Mouse (Mus musculus): ENCODE data around the gene Nrxn1. TPM values are rescaled to one million over a fixed set of nuclear protein-coding genes. Genes with fewer than 3 reads are reported as not detected.

The Nrxn1 gene
- polyA plus RNA-seq, 1 experiment from 2014 or later = 1.7 TPM

DNA sequence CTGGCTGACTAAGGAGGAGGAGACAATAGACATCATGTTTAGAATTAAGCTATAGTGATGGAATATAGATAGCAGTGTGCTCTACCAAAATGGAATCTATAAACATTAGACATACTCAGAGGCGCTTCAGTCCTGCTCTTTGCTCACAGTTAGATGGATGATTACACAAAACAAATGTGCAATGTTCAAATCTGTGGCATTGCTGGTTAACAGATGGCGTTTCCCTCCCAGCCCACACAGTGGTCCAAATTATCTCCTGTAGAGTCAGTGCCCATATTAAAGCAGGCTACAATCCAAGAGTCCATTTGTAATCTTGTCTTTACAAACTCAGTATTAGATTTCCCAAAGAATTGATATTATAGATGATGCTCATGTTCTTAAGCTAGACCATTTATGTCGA, 666.9 kb downstream of the Nrxn1 start:
- no peaks in the 10 kb centered on the region for H3K4me1 ChIP-seq (replicated peaks; ENCODE audit: insufficient read depth, low read length)
- no peaks in the 10 kb centered on the region for H3K9me3 ChIP-seq (replicated peaks; ENCODE audit: low read length)
- no peak for DNase-seq (ENCODE audit: low spot score)
- H3K4me2 ChIP-seq (ENCODE audit: low read length) = no peak overlapping the region
- no peaks in the 10 kb centered on the region for H3K27me3 ChIP-seq (ENCODE audit: insufficient read depth, low read length)
- H3K4me3 ChIP-seq (replicated peaks; ENCODE audit: low read depth, low read length) = no peak overlapping the region
- H3K9ac ChIP-seq (ENCODE audit: low read depth, low read length) = no peak overlapping the region
- TF ChIP-seq CTCF (IDR thresholded peaks at IDR 0.05; ENCODE audit: low read depth) = no peak
- H3K36me3 ChIP-seq (ENCODE audit: insufficient read depth, low read length) = no peaks in the 10 kb centered on the region
- ATAC-seq (replicated peaks; ENCODE audit: low FRiP score, low read depth) = no peak
- WGBS = 89% methylated on average over 3 of the region's 3 CpGs
- H3K27ac ChIP-seq = no peak overlapping the region

DNA sequence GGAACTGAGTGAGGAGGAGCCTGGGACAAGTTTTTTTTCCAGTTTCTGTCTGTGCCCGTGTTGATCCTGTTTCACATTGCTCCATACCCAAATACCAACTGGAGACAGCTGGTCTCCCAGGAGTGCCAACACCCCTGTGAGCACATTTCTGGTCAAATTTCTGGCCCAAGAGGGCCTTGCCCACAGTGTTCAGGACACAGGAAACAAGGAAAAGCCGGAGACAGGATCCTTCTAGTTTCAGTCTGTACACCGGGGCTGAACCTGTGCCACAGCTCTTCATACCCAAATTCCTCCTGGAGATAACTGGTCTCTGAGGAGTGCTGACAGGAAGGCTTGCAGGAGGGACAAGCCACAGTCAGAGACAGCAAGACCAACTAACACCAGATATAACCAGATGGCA, 670.3 kb downstream of the Nrxn1 start:
- no peak overlapping the region for H3K27ac ChIP-seq
- H3K9ac ChIP-seq (ENCODE audit: low read depth, low read length) = no peak overlapping the region
- no peak for TF ChIP-seq CTCF (IDR thresholded peaks at IDR 0.05; ENCODE audit: low read depth)
- no peak overlapping the region for H3K4me2 ChIP-seq (ENCODE audit: low read length)
- no peaks in the 10 kb centered on the region for H3K9me3 ChIP-seq (replicated peaks; ENCODE audit: low read length)
- no peaks in the 10 kb centered on the region for H3K4me1 ChIP-seq (replicated peaks; ENCODE audit: insufficient read depth, low read length)
- H3K36me3 ChIP-seq (ENCODE audit: insufficient read depth, low read length) = no peaks in the 10 kb centered on the region
- ATAC-seq (replicated peaks; ENCODE audit: low FRiP score, low read depth) = no peak
- no peaks in the 10 kb centered on the region for H3K27me3 ChIP-seq (ENCODE audit: insufficient read depth, low read length)
- DNase-seq (ENCODE audit: low spot score) = no peak
- WGBS = 88% methylated on average over 3 of the region's 3 CpGs
- no peak overlapping the region for H3K4me3 ChIP-seq (replicated peaks; ENCODE audit: low read depth, low read length)

DNA sequence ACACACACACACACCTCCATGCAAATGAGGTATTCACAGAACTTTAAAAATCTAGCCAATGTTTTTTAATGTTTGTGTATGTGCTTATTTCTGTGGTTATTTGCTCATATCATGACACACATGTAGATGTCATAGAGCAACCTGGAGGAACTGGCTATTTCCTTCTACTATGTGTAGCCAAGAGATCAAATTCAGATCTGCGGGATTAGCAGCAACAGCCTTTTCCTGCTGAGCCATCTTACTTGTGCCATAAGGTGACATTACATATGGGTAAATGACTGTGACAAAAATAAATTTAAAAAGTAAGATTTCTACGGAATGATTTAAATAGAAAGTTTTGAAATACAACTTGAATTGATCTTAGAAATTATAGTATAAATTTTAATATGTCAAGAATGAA, 672.1 kb downstream of the Nrxn1 start:
- ATAC-seq (replicated peaks; ENCODE audit: low FRiP score, low read depth) (no peak), DNase-seq (ENCODE audit: low spot score) (no peak)

DNA sequence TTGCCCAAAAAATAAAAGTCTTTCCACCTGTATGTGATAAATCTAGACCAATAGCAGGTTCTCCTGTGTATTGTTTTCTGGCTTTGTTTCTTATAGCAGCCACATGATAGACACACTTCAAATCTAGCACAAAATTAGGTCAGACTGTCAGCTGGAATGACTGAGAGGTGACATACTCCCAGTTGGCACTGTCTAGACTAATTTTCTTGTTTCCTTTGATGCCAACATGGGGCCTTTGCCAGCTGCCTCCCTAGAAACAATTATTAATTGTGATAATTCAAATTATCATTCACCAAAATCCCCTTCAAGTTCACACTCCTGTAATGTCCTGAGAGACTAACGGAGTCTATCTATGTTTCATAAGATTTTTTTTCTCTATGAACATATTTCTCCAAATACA, 673.3 kb downstream of the Nrxn1 start:
- Histone ChIP-seq H3K36me3 (ENCODE audit: insufficient read depth, low read length) (no peaks in the 10 kb centered on the region), H3K4me2 (ENCODE audit: low read length) (no peak overlapping the region), H3K27me3 (ENCODE audit: insufficient read depth, low read length) (no peaks in the 10 kb centered on the region), H3K4me3 (replicated peaks; ENCODE audit: low read depth, low read length) (no peak overlapping the region), H3K27ac (no peak overlapping the region), H3K9me3 (replicated peaks; ENCODE audit: low read length) (no peaks in the 10 kb centered on the region), H3K4me1 (replicated peaks; ENCODE audit: insufficient read depth, low read length) (no peaks in the 10 kb centered on the region), H3K9ac (ENCODE audit: low read depth, low read length) (no peak overlapping the region)
- WGBS = 83% methylated on average over 1 of the region's 1 CpGs
- no peak for TF ChIP-seq CTCF (IDR thresholded peaks at IDR 0.05; ENCODE audit: low read depth)
- DNase-seq (ENCODE audit: low spot score) (no peak), ATAC-seq (replicated peaks; ENCODE audit: low FRiP score, low read depth) (no peak)

More for the DNA sequence above, 672.1 kb downstream of the Nrxn1 start:
- H3K4me1 ChIP-seq (replicated peaks; ENCODE audit: insufficient read depth, low read length) = no peaks in the 10 kb centered on the region
- H3K27me3 ChIP-seq (ENCODE audit: insufficient read depth, low read length) = no peaks in the 10 kb centered on the region
- no peak overlapping the region for H3K4me3 ChIP-seq (replicated peaks; ENCODE audit: low read depth, low read length)
- WGBS = 90% methylated on average over 2 of the region's 2 CpGs
- H3K9me3 ChIP-seq (replicated peaks; ENCODE audit: low read length) = no peaks in the 10 kb centered on the region
- H3K9ac ChIP-seq (ENCODE audit: low read depth, low read length) = no peak overlapping the region
- no peak overlapping the region for H3K27ac ChIP-seq
- no peaks in the 10 kb centered on the region for H3K36me3 ChIP-seq (ENCODE audit: insufficient read depth, low read length)
- no peak overlapping the region for H3K4me2 ChIP-seq (ENCODE audit: low read length)
- no peak for TF ChIP-seq CTCF (IDR thresholded peaks at IDR 0.05; ENCODE audit: low read depth)

DNA sequence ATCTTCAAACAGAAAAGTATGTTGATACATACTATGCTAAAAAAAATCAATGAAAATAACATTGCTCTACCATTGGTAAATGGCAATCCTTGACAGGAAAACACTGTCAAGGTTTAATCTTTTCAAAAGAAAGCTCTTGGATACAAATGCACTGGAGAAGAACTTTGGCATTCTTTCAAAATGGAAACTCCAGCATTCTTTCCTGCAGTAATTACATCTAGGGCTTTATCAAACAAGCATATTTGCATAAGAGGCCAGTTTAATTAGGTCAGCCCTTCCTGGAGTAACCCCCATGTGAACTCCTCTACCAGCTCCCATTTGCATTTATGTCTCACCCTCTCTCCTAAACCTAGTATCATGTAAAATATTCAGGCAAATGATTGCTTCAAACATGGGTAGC, 696.5 kb downstream of the Nrxn1 start:
- TF ChIP-seq CTCF (IDR thresholded peaks at IDR 0.05; ENCODE audit: low read depth) = no peak

DNA sequence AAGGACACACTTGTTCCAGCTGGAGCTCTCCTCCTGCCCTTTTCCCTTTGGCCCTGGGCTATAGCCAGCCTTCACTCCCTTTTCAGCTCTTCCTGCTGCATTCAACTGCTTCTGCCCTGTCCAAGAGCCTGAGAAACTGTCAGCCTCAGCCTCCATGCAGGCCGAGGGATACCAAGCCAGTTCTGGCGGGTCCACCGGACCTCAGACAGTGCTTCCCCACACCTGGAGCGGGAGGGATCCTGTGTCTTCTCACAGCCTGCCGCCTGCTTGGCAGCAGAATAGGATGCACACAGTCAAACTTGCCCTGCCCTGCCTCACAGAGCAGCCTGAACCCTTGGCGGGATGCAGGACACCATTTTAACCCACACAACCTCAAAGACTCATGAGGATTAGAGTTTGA, 698.3 kb downstream of the Nrxn1 start:
- 89% methylated on average over 6 of the region's 6 CpGs for WGBS
- Histone ChIP-seq H3K36me3 (ENCODE audit: insufficient read depth, low read length) (no peaks in the 10 kb centered on the region), H3K4me3 (replicated peaks; ENCODE audit: low read depth, low read length) (no peak overlapping the region), H3K9me3 (replicated peaks; ENCODE audit: low read length) (no peaks in the 10 kb centered on the region), H3K27me3 (ENCODE audit: insufficient read depth, low read length) (no peaks in the 10 kb centered on the region), H3K27ac (no peak overlapping the region), H3K9ac (ENCODE audit: low read depth, low read length) (no peak overlapping the region), H3K4me2 (ENCODE audit: low read length) (no peak overlapping the region), H3K4me1 (replicated peaks; ENCODE audit: insufficient read depth, low read length) (no peaks in the 10 kb centered on the region)
- no peak for TF ChIP-seq CTCF (IDR thresholded peaks at IDR 0.05; ENCODE audit: low read depth)
- DNase-seq (ENCODE audit: low spot score) = no peak
- ATAC-seq (replicated peaks; ENCODE audit: low FRiP score, low read depth) = no peak

More for the DNA sequence above, 696.5 kb downstream of the Nrxn1 start:
- no peak for DNase-seq (ENCODE audit: low spot score)
- Histone ChIP-seq H3K36me3 (ENCODE audit: insufficient read depth, low read length) (no peaks in the 10 kb centered on the region), H3K4me2 (ENCODE audit: low read length) (no peak overlapping the region), H3K27ac (no peak overlapping the region), H3K9ac (ENCODE audit: low read depth, low read length) (no peak overlapping the region), H3K27me3 (ENCODE audit: insufficient read depth, low read length) (no peaks in the 10 kb centered on the region), H3K4me1 (replicated peaks; ENCODE audit: insufficient read depth, low read length) (no peaks in the 10 kb centered on the region), H3K4me3 (replicated peaks; ENCODE audit: low read depth, low read length) (no peak overlapping the region), H3K9me3 (replicated peaks; ENCODE audit: low read length) (no peaks in the 10 kb centered on the region)
- no peak for ATAC-seq (replicated peaks; ENCODE audit: low FRiP score, low read depth)

DNA sequence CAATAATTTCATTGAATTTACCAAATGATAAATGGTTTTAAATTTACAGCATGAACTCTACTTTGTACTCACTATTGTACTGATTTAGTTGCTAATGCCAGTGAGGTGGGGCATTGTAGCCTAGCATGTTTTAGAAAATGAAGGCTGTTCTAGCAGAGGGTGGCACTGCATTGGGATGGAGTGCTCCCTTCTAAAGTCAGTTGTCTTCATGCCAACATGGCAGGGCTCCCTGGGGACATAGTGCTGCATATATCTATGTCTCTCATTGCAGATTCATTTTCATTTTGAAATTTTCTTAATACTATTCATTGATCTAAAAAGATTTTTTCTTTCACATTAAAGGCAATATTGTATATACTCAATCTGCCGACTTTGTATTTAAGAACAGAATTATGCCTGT, 700.1 kb downstream of the Nrxn1 start:
- Histone ChIP-seq H3K4me1 (replicated peaks; ENCODE audit: insufficient read depth, low read length) (no peaks in the 10 kb centered on the region), H3K36me3 (ENCODE audit: insufficient read depth, low read length) (no peaks in the 10 kb centered on the region), H3K4me3 (replicated peaks; ENCODE audit: low read depth, low read length) (no peak overlapping the region), H3K9ac (ENCODE audit: low read depth, low read length) (no peak overlapping the region), H3K27ac (no peak overlapping the region), H3K4me2 (ENCODE audit: low read length) (no peak overlapping the region), H3K27me3 (ENCODE audit: insufficient read depth, low read length) (no peaks in the 10 kb centered on the region), H3K9me3 (replicated peaks; ENCODE audit: low read length) (no peaks in the 10 kb centered on the region)
- DNase-seq (ENCODE audit: low spot score) (no peak), ATAC-seq (replicated peaks; ENCODE audit: low FRiP score, low read depth) (no peak)
- TF ChIP-seq CTCF (IDR thresholded peaks at IDR 0.05; ENCODE audit: low read depth) = no peak
- WGBS = 95% methylated on average over 1 of the region's 1 CpGs
